Mouse (Mus musculus) liver, embryonic 14.5 days (tissue): Measurements from ENCODE around the gene Cit.

Experiments used
- CTCF ChIP-seq: IDR thresholded peaks from 2 replicates; pipeline ENCODE4 v1.5.1; 2016; ENCODE audit warnings: antibody characterized with exemption, low read depth, control low read depth
- EP300 ChIP-seq: IDR thresholded peaks from 2 replicates; pipeline ENCODE4 v1.6.1; 2016; ENCODE audit warnings: antibody characterized with exemption, low read depth

- TF ChIP-seq EP300 (no peak), CTCF (no peak)
These were observed 172.3 kb downstream of the Cit start for GRCm38 (mm10) chr5:116017391-116017790.
